Mouse (Mus musculus) megakaryocyte progenitor cell, adult 5-6 weeks (primary cell): ENCODE measurements around the gene Rftn2. TPM values are rescaled to one million over a fixed set of nuclear protein-coding genes. Genes with fewer than 3 reads are reported as not detected.

Source experiments
- ATAC-seq: replicated peaks from 2 replicates; pipeline ENCODE4 v1.8.0; 2016; ENCODE audit warnings: mild to moderate bottlenecking, moderate TSS enrichment, inconsistent platforms; ENCODE audit not compliant: poor library complexity
- total RNA-seq, 2 experiments: library from RNA; stranded (forward) in 1 of 2; stranded (reverse) in 1 of 2; fragments of 157-497, 149-512 nt in 1 of 2; fragments of 200-1000 nt in 1 of 2; gene quantifications; 2 replicates each; pipeline versions ENCODE4 v1.2.3 to v1.2.4; 2015 to 2017

The Rftn2 gene
- total RNA-seq, 2 experiments from 2014 or later = 0.86 to 2.5 TPM

DNA sequence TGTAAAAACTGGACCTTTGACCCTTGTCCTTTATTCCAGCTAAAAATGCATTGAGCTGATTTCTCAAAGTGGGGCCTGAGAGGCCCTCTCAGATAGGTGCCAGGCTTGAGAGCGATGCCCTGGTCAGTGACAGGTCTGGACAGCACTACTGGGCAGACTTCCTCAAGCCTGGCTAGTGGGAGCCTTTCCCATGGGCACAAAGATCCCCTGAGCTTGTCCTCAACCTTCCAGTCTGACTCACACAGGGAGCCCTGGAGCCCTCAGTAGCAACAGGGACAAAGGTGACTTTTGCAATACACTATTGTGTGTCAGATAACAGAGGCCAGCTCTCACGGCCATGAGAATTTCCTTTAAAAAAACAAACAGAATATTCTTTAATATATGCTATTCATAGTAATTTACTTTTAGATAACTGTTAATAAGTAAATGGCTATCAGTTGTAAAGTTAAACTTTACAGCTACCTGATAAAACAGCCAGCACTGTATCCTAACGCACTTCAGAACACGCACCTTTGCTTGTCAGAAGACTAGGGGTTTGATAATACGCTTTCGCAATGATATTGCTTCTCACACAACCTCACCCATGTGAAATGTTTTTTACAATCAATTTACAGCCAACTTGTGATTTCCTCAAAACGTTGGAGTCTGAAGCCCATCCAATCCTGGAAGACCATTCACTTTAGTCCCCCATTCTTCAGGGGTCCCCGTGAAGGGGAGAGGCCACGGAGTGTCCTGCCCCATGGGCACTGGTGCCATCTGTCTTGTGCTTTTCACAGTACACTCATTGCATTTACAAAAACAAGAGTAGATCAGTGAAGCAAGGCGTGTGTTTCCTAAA, 52.6 kb downstream of the Rftn2 start:
- no peak for ATAC-seq

DNA sequence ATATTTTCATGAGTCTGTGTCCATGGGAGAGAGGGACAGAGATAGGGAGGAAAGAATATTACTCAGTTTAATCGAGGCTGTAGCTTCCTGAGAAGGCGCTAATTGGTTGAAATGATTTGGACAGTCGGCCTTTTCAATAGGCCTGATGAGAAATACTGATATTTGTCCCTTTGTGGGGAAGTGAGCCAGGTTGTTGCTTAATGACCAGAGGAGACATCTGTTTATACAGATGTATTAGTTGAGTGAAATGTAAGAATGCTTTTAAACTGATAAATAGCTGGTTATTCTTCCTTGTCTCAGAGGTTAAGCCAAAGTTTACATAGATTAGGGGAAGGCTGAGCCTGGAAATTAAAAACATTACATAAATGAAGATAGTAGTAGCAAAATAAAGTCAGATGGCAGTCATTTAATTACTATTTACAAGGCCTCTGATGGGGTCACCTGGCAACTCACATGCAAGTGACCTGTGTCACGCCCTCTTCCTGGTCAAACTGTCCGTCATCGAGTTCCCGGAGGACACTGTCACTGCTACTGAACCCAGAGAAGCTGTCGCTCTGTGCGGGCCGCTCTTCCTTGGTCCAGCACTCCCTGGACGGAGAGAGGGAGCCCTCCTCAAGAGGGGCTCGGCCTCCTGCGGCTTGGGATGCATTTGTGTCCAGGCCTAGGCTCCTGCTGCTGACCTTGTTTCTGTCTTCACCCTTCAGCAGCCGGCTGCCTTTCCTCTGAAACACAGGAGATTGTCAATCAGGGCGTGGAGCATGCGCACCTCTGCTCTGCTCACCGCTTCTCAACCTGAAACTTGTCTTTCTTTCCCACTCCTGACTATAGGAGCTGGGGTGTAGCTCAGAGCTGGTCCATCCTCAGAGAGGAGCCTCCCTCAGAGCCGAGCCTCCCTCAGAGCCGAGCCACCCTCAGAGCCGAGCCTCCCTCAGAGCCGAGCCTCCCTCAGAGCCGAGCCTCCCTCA, 54.9 kb downstream of the Rftn2 start:
- ATAC-seq = no peak

DNA sequence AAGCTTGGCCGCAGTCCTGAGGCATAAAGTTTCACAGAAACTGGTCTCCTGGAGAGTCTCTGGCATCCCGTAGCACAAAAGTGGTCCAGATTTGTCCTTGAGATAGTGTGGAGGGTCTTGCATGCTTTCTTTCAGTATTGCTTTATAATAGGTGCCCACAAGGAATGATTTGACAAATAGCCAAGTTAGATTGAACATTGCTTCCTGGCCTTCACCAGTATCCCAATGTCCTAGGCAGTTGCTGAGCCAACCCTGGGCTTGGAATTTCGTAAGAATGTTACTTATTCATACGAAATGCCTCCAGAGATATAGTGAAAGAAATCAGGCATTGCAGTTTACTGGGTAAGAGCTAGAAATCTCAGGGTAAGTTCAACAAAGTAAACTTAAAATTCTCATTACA, 58.0 kb downstream of the Rftn2 start:
- ATAC-seq = no peak

DNA sequence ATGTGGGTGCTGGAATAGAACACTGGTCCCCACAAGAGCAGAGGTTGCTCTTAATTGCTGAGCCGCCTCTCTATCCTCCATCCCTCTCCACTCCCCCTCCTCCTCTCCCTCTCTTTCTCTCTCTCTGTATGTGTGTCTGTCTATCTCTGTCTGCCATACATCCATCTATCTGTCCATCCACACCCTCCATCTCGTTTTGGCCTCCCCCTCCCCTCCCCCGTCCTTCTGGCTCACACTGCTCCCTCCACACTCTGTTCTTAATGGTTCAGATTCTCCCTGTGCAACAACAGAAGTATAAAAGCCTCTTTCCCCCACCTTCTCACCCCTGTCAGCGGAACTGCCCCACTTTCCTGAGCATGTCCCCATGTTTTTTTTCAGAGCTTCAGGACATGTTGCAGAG, 59.0 kb downstream of the Rftn2 start:
- ATAC-seq = 0 out of 2 replicates have a peak, but pooled peaks have one; percentile 23

DNA sequence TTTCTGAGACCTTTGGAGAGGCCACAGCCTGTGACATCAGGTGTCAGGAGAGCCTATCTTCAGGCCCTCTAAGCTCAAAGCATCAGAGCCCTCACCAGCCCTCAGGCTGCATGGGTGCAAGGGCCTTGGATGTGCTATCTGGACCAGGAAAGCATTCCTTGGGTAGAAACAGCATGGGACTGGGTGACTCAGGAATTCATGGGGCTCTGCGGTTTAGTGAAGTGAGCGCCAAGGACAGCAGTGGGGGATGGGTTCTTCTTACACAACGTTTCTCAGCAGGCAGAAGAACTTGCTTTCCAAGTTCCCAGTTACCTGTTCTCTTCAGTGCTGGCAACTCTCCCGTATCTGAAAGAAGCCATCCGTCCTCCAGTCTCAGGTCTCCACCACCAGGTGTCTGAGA, 62.6 kb downstream of the Rftn2 start:
- no peak for ATAC-seq

DNA sequence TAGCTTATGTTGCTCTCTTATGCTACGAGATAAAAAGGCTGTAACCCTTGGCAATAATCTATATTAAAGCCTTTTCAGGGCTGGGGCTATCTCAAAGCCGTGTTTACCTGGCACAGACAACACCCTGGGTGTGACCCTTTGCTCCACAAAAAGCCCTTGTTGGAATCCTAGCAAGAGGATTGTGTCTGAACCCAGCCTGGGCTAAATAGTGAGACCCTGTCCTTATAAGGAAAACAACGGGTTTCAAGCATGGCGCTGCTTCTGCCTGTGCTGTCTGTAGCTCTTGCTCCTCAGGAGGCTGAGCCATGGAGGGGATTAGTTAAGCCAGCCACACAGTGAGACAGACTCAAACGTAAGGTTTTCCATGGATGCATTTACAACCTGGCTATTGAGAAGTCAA, 63.8 kb downstream of the Rftn2 start:
- ATAC-seq = no peak

DNA sequence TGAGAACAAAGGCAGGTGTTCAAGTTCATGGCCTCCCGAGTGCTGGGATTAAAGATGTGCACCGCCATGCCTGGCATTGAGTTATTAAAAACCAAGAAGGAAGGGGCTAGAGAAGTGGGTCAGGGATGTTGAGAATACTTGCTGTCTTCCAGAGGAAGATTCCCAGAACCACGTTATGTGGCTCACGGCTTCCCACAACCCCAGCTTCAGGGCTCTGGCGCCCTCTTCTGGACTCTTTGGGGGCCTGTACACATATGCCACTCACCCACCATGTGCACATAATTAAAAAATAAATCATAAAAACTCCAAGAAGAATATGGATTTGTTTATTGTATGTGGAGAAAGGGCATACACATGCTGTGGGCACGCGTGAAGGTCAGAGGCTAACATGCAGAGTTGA, 64.7 kb downstream of the Rftn2 start:
- ATAC-seq = peak; percentile 81

DNA sequence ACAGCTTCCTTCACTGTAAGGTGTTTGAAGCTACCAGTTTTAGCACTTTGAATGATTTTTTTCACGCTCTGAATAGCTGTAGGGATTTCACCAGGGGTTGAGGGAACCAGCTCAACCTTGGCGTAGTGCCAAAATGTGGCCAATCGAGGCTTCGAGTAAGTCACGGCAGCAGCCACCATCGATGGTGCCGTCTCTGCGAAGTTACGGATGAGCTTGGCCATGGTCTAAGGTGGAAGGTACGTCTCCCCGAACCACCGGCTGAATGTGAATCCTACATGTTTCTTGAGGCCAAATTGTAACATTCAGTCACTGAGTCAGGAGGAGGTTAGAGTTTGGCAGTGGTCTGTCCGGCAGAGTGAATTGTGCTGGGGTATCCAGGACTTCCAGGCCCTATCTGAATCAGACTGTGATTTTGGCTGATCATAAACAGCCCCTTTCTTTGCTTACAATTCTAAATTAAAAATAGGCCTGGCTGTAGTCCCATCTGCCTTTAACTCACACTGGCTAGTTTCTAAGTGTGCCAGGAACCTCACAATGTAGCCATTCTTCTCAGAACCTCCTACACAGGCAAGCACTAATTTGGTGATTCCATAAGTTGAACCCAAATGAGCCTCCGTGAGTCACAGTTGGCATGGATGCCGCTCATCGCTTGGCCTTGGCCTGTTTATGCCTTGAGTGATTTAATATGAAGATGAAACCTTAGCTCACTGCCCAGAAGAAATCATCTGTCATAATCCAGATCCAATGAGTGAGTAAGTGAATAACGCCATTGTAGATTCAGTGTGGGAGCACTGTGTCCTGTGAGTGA, 65.5 kb downstream of the Rftn2 start:
- no peak for ATAC-seq

DNA sequence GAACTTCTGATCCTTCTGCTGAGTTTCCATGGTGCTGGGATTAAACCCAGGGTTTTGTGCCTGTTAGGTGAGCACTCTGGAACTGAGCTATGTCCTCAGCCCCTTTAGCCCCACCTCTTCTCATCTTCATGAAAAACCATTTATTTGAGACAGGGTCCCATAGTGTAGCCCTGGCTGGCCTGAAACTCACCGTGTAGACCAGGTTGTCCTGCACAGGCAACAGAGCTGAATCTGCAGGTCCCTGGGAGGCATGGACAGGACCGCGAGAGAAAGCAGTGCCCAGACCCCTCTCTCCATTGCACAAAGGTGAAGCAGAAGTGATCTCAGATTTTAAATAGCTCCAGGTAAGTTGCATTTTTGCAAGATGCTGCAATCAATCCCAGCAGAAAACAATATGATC, 66.4 kb downstream of the Rftn2 start:
- ATAC-seq = no peak

DNA sequence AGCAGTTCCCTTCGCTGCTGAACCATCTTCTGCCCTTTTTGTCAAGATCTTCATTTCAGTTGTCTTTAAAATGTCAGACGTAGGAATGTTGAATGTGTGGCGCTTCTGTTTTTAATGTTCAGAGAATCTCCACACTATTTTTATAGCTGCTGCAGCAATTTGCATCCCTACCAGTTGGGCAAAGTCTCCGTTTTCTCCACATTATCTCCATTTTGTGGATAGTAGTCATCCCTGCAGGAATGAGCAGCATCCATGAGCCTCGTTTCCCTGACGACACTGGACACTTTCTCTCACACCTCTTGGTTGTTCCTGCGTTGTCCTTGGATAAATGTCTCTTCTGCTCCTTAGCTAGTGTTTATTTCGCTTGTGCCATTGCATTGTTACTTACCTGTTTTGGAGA, 67.8 kb downstream of the Rftn2 start:
- no peak for ATAC-seq

DNA sequence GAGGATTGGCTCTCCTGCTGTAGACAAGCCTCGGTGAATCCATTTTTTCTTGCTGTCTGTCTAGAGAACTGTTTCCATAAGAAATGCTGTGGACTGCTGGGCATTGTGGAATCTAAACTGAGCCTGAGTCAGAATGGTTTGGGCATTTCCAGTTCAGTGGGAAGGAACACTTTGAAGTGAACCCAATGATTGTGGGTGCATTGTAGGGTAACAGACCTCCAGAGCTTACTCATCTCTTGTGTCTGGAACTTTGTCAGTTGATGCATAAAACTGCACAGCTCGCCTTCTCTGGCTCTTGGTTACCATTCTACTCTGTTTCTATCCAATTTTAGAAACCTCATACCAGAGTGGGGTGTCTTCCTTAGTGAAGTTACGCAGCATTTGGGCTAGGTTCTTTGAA, 68.4 kb downstream of the Rftn2 start:
- ATAC-seq = no peak

DNA sequence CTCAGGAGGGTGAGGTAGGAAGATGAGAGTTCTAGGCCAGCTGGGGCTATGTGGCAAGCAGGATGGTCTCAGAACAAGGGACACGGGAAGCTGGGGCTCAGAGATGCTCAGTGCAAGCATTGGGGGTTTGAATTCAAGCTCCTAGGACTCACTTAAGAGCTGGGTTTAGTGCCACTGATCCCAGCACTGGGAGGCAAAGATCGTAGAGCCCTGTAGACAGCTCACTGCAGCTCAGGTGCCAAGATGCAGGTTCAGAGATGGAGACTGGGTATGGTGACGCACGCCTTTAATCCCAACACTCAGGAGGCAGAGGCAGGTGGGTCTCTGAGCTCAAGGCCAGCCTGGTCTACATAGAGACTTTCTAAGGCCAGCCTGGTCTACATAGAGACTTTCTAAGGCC, 69.3 kb downstream of the Rftn2 start:
- no peak for ATAC-seq

DNA sequence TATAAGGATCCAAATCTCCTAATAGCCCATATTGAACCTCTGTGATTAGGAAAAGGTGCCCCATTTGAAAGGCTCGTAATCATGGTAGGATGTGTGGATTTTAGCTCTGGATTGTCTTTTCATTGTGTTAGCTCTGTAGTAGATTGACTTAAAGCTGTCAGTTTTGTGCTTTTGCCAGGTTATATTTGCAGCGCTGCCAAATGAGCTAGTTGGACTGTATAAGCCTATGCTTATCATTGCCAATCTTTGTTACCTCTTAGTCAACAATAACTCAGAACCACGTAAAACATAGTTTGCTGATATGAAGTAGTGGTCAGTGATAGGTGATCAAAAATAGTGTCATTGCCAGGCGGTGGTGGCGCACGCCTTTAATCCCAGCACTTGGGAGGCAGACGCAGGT, 81.0 kb downstream of the Rftn2 start:
- ATAC-seq = no peak

DNA sequence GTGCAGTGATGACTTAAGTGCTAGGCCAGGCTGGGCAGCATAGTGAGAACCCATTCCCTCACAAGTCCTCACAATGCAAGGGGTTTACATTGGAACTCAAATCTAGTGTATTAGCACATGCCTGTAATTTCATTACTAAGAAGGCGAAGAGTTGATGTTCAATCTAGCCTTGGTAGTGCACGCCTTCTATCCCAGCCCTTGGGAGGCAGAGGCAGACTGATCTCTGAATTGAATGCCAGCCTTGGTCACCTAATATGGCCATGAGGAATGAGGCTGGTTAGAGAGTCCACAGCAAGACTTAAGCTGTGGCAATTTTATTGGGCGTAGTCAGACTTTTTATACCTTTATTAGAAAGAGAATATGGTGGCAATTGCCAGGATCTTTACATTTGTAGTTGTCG, 82.2 kb downstream of the Rftn2 start:
- ATAC-seq = no peak

DNA sequence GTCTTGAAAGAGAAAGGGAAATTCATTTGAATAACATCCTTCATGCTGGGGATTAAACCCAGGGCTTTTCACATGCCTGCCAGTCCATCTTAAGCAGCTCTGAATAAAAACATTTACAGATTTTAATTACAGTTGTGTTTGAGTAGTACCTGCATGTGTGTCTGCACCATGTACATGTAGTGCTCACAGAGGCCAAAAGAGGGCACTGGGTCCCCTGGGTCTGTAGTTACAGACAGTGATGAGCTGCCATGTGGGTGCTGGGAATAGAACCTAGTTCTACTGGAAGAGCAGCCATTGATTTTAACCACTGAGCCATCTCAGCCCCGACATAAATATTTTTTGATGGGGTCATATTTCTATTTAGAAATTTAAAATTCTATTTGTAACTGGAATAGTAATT, 90.7 kb downstream of the Rftn2 start:
- no peak for ATAC-seq

DNA sequence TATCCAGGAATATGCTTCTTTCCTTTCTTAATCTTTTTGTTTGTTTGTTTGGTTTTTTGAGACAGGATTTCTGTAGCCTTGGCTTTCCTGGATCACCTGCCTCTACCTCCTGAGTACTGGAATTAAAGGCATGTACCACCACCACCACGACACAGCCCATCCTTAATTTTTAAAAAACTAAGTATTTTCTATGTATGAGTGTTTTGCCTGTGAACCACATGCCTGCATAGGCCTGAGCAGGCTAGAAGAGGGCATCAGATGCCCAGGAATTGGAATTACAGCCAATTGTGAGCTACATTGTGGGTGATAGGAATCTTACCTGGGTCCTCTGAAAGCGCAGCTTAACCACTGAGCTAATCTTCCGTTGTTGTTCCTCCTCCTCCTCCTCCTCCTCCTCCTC, 92.3 kb downstream of the Rftn2 start:
- no peak for ATAC-seq

DNA sequence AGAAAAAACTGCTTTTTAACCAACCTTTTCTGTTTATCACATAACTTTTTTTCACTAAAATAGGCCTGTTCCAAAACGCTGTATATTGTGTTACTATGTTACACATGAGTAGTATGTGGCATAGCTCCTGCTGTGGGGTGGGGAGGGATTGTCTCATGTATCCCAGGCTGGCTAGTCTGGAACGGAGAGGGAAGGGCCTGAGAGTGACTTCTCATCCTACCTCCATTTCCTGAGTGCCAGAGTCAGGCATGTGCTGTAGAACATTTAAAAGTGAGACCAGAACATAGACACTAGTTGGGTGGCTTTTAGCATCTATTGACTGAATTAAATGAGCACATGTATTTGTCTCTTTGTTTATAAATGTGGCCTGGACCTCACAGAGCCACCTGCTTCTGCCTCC, 93.4 kb downstream of the Rftn2 start:
- ATAC-seq = no peak

DNA sequence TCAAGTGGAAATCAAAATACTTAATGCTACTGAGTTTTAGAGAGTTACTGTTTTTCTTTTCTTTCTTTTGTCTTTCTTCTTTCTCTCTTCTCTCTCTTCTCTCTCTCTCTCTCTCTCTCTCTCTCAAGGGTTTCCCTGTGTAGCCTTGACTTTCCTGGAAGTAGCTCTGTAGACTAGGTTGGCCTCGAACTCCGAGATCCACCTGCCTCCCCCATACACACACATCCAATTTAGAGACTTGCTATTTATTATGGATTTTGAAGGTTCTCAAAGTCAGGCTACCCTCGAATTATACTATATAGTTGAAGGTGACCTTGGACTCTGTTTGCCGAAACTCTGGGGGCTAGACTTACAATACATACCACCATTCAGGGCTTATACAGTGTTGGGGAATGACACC, 94.3 kb downstream of the Rftn2 start:
- ATAC-seq = no peak

DNA sequence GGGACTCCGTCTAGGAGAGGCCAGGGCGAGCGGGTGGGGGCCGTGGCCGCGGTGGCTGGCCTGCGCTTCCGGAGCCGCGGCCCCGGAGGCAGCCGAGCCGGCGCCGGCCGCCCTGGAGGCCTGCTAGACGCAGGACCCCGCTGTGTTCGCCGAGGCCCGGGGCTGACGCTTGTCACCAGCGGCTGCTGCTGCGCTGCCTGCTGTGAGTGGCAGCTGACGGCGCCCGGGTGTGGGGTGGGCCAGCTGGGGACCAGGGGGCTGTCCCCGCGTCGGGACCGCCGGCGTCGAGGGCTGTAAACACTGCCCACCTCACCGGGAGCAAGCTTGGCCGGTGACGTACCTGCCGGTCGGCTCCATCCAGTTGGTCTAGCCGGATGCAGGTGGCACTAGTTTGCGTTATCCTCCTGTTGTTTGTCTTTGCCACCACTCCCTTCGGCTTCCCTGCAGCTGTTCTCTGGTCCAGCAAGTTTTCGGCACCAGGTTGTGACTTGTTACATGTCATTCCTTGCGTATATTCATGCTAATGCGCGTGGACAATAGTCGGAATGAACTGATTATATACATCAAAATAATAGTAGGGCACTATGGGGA, 95.1 kb downstream of the Rftn2 start:
- ATAC-seq = peak; percentile 32

DNA sequence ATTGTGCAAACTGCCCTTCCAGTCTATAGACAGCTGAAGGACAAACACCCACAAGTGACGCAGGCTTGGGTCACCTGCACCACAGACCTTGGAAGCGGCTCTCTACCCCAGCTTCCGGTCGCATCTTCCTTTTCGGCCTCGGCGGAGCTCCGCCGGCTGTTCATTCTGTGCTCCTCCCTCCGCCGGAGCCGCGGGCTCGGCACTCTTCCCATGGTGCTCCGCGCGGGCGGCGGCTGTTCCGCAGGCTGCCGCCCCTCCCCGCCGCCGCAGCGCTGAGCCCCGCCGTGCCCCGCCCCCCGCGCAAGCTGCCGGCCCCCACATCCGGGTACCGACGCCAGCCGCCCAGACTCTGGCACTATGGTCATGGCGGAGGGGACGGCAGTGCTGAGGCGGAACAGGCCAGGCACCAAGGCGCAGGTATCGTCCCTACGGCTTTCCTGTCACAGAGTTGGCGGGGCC, 95.6 kb downstream of the Rftn2 start, which contains the start of gene Mob4:
Mob4 (plus strand) TSS at position 289 of the 459 bp plus-strand sequence.
- peak; percentile 90 for ATAC-seq
